Mouse (Mus musculus): Measurements from ENCODE around the gene Dpp3.

GRCm38 (mm10) chr19:4879324-4879703 is 48.8 kb downstream of the Dpp3 start:
- TF ChIP-seq CTCF (IDR thresholded peaks at IDR 0.05; ENCODE audit: low read depth, low read length) (no peak), POLR2A (IDR thresholded peaks at IDR 0.05; ENCODE audit: extremely low read depth, insufficient read depth, low read length) (no peak)
